Mouse (Mus musculus) ovary, postnatal 14 days (tissue): Measurements from ENCODE around the gene Lims1.

ENCODE experiments used
- DNase-seq: peaks from one replicate; pipeline ENCODE4 v3.0.0; 2022; ENCODE audit warnings: low spot score

Lims1 gene

DNA sequence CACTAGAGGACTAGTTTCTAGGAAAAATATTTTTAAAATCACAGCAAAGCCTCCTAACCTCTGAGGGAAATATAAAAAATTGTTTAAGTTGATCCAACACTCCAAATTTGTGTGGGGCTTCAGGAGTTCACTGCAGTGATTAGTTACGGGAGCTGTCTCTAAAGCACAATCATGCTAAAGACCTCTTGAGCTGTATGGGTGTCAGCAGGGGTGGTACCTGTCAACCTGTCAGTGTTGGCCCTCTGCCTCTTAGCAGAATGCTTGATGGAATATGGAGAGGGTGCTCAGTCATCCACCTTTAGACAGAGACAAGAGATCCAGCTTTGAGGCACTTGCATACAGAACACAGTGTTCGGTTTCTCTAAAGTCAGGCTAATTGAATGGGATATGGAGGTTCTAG, 60.5 kb downstream of the Lims1 start:
- DNase-seq: no peak

DNA sequence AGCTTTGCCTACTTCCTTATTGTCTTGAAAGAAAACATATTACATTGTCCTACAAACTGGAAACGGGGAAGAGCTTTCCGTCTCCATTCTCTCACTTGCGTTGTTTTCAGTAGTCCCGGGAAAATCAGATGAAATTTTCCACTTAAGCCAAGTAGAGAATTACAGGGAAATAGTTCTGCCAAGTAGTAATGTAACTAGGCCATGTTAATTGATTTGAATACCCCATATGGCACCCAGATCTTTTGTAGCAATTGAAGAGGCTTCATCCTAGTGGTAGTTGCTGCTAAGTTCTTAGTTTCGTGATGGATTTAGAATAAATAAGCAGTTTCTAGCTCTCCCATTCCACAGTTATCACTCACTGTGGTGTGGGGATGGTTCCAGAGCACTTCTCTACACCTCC, 62.4 kb downstream of the Lims1 start:
- DNase-seq: no peak

DNA sequence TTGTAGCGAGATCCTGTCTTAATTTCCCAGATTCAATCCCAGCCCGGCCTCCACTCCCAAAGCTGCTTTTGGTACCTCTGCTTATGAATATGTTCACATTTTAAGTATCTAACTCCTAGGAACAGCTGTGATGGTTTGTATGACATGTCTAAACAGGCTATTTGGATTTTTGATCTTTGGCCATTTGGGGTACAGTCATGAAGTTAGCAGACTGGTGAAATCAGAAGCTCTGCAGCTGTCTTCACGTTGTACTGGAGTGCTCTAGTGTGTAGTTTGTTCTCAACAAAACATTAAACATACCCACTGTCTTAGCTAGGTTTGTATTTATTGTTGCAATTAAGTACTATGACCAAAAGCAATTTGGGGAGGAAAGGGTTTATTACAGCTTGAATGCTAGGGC, 63.7 kb downstream of the Lims1 start:
- no peak for DNase-seq

DNA sequence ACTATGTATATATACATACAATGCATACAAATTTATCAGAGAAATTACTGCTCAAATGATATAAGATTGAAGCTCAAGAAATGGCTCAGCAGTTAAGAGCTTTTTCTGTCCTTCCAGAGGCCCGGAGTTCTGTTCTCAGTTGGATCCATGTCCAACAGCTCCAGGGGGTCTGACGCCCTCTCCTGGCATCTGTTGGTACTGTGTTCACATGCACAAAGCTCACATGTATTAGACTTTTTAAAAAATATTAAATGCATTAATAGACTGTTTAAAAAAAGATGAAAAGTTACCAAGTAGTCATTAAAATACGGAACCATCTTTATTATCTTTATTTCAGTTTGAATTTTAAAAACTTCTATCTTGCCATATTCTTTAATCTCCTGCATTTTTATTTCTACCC, 65.4 kb downstream of the Lims1 start:
- no peak for DNase-seq

DNA sequence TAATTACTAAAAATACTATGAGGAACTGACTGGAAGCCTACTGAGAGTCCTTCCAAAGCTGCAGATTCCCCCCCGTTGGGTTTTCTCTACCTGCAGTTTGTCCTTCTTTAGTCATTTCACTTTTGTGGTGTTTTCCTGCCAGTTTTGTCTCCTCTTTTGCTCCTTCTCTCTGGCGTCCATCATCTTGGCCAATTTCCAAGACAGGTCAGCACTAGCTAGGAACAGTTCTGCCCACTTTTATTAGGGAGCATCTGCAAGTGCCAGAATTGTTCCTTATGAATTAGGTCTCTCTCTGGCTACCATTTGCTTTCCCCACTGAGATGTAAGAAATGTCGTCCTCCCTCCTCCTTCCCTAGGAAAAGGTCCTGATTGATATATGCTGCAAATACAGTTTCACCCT, 65.9 kb downstream of the Lims1 start:
- DNase-seq: no peak

DNA sequence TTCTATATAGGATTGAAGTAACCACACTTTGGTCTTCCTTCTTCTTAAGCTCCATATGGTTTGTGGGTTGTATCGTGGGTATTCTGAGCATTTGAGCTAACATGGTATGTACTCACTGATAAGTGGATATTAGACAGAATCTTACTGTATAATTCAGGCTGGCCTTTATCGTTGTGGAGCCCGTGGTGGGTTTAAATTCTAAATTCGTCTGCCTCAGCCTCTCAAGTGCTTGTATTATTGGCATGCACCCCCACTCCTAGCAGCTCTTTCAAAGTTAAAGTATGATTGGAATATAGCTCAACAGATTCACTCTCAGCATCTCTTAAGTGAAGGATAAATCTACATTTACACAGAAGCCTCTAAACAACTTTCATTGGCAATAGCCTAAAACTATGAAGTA, 69.2 kb downstream of the Lims1 start:
- no peak for DNase-seq

DNA sequence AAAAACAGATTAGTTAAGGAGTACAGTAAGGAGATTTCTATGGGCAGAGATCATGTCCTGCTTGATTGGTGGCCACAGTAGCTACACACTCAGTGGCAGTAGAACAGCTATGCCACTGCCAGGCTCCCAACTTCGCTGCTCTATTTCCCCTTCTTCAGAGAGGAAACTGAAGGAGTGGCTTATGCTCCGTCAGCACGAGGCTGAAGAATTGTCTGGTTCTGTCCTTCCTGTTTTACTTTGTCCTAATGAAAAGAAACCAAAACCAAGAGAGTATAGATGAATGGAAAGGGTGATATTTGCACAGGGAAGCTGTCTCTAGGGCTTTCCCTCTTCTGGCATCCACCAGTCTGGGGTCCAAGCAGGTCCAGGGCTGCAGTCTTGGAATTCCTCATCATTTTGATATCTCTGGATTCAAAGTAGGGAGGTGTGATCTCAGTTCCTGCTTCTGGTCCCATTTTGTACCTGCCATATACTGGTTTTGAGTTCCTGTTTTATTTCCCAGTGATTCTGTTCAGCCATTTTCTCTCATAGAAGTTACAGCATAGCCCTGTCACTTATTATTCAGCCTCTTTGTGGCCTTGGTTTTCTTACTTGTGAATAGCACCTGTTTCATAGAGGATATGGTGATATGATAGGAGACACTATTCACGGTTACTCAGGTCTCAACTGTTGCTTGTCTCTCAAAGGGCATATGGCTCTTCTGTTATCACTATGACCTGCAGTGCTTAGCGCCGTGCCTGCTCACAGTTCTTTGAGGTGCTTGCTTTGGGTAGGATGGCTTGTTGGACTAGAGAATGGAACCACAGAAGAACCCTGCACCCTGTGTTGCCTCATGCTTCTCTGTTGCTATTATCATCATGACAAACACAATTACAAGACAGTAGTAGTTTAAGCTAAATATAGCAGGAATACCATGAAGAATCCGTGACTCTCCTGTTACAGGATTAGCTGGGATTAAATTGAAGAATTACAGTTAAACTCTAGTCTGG, 70.1 kb downstream of the Lims1 start:
- no peak for DNase-seq

DNA sequence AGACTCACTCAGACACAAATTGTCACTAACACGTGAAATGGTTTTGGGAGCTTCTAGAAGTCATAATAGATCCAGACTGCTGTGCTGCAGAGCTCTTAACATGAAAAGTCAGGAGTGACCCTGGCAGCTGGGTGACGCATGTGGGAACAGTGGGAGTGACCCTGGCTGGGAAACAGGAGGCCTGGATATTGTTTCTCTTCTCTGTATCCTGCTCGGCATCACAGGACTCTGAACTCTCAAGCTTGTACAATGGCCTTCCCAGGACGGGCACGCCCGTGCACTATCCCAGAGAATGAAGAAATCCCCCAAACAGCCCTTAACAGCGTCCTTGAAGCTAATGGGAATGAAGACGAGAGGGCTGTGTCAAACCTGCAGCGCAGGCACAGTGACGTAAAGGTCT, 70.9 kb downstream of the Lims1 start:
- peak; percentile 34 for DNase-seq

DNA sequence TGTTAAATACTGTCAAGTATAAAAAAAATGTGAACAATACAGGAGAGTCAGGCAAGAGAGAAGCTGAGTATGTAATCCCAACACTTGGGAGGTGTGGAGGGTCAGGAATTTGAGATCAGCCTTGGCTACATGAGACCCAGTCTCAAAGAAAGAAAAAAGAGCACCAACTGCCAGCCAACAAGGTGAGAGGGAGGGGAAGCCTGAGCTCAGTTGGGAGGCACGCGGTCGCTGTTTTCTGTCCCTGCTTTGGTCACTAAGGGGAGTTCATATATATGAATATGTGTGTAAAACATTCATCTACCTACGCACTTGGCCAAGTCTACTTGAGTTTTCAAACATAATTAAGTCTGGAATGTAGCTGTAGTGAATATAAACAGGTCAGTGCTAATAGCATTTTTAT, 72.0 kb downstream of the Lims1 start:
- DNase-seq: no peak

DNA sequence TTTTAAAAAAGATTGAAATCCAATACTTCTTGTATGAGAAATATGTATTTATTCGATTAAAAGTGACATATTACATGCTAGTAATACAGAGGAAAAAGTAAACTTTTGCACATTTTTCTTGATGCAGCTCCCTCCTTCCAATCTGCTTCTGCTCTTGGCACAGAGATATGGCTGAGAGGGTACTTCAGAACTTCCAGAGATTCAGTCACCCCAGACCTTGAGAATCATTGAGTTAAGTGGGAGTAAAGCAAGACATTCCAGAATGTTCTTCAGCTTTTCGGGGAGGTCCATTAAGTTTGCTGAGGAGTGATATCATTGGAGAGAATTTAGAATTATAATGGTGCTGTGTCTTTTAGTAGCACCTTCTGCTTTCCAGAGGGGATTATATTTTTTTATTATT, 72.5 kb downstream of the Lims1 start:
- DNase-seq: no peak

DNA sequence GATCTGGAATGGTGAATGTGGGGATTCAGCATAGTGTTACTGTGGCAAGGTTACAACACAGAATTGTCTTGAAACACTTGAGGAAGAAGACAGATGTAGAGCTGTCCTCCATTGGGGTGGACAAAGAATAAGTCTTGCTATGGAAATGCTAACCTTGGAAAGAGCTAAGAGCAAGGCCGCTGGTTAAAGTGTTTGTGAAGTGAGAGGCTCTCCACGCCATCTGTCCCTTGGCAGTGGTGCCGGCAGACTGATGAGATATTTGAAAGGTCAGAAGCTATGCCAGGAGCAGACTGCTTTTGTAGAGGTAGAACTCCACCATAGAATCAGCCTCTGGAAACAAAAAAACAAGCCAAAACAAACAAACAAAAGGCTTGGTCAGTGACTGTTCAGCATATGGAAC, 73.3 kb downstream of the Lims1 start:
- no peak for DNase-seq

DNA sequence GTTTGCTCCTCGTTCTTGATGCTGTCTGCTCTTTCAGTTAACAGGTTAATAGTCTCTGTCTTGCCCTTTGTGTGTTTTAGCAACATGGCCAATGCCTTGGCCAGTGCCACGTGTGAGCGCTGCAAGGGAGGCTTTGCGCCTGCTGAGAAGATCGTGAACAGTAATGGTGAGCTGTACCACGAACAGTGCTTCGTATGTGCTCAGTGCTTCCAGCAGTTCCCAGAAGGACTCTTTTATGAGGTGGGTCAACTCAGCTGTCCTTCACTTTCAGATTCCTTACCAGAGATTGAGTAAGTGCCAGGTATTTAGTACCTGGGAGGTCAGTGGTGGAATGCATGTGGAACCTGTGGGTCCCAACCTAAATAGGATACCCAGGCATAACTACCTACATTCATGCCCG, 75.7 kb downstream of the Lims1 start:
- DNase-seq: no peak

DNA sequence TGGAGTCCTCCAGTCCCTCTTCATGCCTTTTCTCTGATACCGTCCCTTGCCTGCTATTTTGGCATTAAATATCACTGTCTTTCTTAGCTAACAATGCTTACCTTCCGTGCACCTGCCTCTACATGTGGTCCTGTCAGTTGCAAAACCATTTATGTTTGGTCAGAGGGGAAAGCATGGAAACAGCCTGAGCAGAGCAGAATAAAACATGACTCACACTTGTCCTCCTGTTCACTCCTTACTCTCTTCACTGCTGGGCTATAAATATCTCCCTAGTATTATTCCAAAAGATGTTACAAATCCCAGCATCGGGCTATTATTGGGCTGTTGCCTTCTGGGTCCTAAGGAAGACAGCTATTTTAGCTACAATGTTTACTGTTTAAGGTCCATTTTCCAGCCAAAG, 78.6 kb downstream of the Lims1 start:
- no peak for DNase-seq

DNA sequence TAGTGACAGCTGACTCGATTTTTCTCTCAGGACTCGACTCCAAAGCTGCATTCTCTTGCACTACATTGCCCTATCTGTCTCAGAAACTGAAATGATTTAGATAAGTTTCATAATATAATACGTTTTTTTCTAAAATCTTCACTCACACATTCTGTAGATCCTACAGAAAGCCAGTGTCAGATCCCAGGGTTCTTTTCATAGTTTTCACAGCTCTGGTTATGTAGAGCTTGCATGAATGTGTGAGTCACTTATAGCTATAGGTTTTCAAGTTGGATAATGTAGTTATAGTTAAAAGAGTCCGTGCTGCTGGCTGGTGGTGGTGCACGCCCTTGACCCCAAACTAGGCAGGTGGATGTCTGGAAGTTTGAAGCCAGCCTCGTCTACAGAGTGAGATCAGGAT, 81.4 kb downstream of the Lims1 start:
- DNase-seq: no peak

DNA sequence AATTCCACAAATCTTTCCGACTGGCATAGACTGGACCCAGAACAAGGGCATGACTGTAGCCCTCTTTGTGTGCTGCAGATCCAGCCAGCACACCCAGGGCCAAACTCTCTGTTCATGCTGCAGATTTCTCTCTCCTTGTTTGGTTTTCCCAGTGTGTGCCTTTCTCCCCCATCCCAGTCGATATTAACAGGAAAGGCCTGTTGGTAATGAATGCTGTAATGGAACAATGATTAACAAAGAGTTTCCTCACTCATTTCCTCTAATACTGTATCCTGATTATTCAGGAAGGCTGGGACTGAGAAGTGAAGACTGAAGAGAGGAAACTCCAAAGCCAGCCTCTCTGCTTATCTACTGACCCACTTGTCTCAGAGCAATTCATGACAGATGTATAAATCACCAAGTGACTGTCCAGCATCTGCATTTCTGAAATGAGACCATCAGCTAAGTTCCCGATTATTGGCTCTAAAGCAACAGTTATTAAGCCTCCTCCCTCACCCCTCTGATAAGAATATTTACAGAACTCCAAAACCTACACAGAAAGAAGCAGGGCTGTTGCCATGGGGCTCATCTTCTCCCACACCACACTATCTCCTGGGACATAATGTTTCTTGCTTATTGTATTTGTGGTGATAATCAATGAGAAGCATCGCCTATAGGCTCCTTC, 82.2 kb downstream of the Lims1 start:
- no peak for DNase-seq

DNA sequence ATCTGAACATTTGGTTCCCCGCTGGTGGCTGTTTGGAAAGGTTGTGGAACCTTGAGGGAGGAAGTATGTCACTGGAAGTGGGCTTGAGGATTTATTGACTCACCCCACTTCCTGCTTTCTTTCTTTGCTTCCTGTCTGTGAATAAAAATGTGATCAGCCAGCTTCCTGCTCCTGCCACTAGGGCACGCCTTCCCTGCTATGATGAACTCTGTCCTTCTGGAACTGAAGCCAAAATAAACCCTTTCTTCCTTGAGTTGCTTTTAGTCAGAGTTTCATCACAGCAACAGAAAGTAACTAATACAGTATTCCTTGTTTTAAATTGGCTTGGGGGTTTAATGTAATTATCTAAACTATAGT, 82.7 kb downstream of the Lims1 start:
- DNase-seq: no peak

DNA sequence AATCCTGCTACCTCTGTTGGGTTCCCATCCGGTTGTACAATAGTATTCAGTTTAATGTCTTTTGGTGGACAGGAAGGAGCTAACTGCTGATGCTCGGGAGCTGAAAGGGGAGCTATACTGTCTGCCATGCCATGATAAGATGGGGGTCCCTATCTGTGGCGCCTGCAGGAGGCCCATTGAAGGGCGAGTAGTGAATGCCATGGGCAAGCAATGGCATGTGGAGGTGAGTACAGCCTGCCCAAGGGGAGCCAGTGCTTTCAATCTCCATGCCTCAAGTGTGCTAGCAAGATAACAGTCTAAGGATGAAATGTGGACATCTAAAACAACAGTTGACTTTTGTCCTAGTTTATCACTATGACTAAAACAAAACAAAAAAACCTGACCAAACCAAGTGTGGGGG, 89.1 kb downstream of the Lims1 start:
- no peak for DNase-seq

DNA sequence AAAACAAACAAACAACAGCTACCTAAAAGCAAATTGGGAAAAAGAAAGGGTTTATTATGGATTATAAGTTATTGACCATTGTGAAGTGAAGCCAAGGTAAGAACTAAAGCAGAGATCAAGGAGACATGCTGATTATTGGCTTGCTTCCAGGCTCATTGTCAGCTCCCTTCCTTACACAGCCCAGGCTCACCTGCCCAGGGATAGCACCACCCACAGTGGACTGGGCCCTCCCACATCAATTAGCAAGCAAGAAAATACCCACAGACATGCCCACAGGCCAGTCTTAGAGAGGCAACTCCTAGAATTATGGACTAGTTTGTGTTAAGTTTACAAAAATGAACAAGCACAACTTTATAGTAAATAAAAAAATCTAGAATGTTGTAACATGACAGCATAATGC, 89.6 kb downstream of the Lims1 start:
- DNase-seq: no peak

DNA sequence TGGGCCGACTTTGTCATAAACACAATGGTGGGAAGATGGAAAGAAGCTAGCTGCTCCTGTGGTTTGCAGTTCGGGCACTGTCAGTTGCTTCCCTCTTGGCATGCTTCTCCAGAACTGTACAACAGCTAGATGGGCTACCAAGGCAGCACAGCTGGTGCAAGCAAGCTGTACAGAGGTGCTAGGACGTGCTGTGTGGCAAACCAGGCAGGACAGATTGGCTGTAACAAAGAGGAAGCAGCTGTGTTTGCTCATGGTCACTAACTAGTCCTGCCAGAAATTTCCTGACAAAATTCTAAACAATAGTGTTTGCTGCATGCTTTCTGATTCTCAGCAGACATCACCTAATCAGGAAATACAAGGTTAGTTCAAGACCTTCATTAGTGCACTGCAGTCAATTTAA, 93.4 kb downstream of the Lims1 start:
- no peak for DNase-seq

DNA sequence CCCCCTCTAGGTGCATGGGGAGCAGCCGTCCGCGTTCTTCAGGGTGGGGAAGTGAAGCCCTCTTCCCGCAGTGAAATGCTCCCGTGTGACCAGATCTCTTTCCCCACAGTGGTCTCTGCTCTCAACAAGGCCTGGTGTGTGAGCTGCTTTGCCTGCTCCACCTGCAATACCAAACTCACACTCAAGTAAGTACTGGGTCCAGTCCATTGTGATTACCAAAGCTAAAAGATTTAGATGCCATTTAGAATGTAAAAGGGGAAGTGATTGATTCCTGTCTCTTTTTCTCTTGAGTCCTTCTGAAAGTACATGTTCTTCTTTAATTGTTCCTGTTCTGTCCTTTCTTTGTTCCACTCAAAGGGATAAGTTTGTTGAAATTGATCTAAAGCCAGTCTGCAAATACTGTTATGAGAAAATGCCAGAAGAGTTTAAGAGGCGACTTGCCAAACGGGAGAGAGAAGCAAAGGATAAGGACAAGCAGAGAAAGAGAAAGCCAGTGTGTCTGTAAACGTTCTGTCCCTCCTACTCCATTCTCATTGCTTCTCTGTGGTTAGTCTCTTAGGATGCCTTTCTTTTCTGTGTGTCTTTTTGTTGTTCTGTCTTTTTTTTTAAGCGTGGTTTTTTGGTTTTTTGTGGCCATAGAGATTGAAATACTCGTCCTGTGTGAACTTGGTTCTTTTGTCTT, 95.2 kb downstream of the Lims1 start:
- no peak for DNase-seq

DNA sequence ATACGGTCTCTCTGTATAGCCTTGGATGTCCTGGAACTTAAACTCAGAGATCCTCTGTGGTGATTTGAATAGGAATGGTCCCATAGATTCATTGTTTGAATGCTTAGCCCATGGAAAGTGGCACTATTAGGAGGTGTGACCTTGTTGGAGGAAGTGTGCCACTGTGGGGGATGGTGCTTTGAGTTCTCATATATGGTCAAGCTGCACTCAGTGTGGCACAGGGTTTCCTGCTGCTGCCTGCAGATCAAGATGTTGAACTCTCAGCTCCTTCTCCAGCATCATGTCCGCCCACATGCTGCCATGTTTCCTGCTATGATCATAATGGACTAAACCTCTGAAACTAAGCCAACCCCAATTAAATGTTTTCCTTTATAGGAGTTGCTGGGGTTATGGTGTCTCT, 104.7 kb downstream of the Lims1 start:
- no peak for DNase-seq

DNA sequence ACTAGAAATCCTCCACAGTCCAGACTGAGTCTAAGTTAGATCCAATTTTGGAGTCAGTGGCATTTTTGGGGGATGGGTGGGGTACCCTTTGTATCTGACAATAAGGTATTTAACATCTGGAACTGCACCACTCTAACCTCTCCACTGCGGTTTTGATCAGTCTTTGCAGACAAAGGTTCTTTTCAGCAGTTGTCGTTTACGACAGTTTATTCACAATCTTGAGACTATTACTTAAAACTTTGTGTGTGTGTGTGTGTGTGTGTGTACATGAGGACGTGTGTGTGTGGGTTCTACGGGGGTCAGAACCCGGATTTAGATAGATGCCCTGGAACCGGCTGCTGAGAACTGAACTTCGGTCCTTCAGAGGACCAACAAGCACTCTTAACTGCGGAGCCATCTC, 122.6 kb downstream of the Lims1 start:
- DNase-seq: no peak
